Mouse (Mus musculus): ENCODE measurements at regions not wholly inside any gene's neighbourhood (a gene's known extent, or its start where the extent isn't known, plus 50 kb on each side); places are given as distances from the start of the nearest gene placed in this dataset.

- 75% methylated on average over 2 of the region's 2 CpGs for WGBS
- H3K4me2 ChIP-seq (ENCODE audit: low read depth): no peak overlapping the region
Observed at GRCm38 (mm10) chr9:52850552-52850951, 171.0 kb upstream of the AI593442 start.

GRCm38 (mm10) chr9:52849931-52850330 is 170.4 kb upstream of the AI593442 start:
- no peaks in the 10 kb centered on the region for H3K27me3 ChIP-seq (ENCODE audit: insufficient read depth, low read length)
- H3K4me1 ChIP-seq (ENCODE audit: insufficient read depth): no peaks in the 10 kb centered on the region
- H3K9me3 ChIP-seq (ENCODE audit: low read length): no peaks in the 10 kb centered on the region
- ATAC-seq (no peak), DNase-seq (no peak)
- no peak overlapping the region for H3K27ac ChIP-seq (ENCODE audit: low read depth, low read length)
- no peaks in the 10 kb centered on the region for H3K36me3 ChIP-seq (ENCODE audit: insufficient read depth)
- H3K4me3 ChIP-seq (ENCODE audit: low read depth, low read length): no peak overlapping the region
- no peak overlapping the region for H3K9ac ChIP-seq
- WGBS: 49% methylated on average over 3 of the region's 3 CpGs
- TF ChIP-seq CTCF (IDR thresholded peaks at IDR 0.05; ENCODE audit: low read depth): no peak
- H3K4me2 ChIP-seq (ENCODE audit: low read depth): no peak overlapping the region

More at GRCm38 (mm10) chr9:52850552-52850951, 171.0 kb upstream of the AI593442 start:
- Histone ChIP-seq H3K9ac (no peak overlapping the region), H3K4me3 (ENCODE audit: low read depth, low read length) (no peak overlapping the region), H3K27ac (ENCODE audit: low read depth, low read length) (no peak overlapping the region), H3K27me3 (ENCODE audit: insufficient read depth, low read length) (no peaks in the 10 kb centered on the region), H3K9me3 (ENCODE audit: low read length) (no peaks in the 10 kb centered on the region), H3K36me3 (ENCODE audit: insufficient read depth) (no peaks in the 10 kb centered on the region), H3K4me1 (ENCODE audit: insufficient read depth) (no peaks in the 10 kb centered on the region)
- no peak for TF ChIP-seq CTCF (IDR thresholded peaks at IDR 0.05; ENCODE audit: low read depth)
- ATAC-seq (no peak), DNase-seq (no peak)

GRCm38 (mm10) chr9:52841105-52841504 is 161.5 kb upstream of the AI593442 start:
- no peaks in the 10 kb centered on the region for H3K4me1 ChIP-seq (ENCODE audit: insufficient read depth)
- H3K4me3 ChIP-seq (ENCODE audit: low read depth, low read length): no peak overlapping the region
- peak; percentile 54 for DNase-seq
- no peak overlapping the region for H3K27ac ChIP-seq (ENCODE audit: low read depth, low read length)
- no peaks in the 10 kb centered on the region for H3K27me3 ChIP-seq (ENCODE audit: insufficient read depth, low read length)
- H3K9ac ChIP-seq: no peak overlapping the region
- no peak for TF ChIP-seq CTCF (IDR thresholded peaks at IDR 0.05; ENCODE audit: low read depth)
- H3K9me3 ChIP-seq (ENCODE audit: low read length): no peaks in the 10 kb centered on the region
- H3K36me3 ChIP-seq (ENCODE audit: insufficient read depth): no peaks in the 10 kb centered on the region
- peak; percentile 64 for ATAC-seq
- H3K4me2 ChIP-seq (ENCODE audit: low read depth): no peak overlapping the region
- 52% methylated on average over 4 of the region's 4 CpGs for WGBS

- no peaks in the 10 kb centered on the region for H3K36me3 ChIP-seq (ENCODE audit: insufficient read depth)
- no peak for ATAC-seq
- H3K4me1 ChIP-seq (ENCODE audit: insufficient read depth): no peaks in the 10 kb centered on the region
- no peak overlapping the region for H3K4me2 ChIP-seq (ENCODE audit: low read depth)
- no peaks in the 10 kb centered on the region for H3K9me3 ChIP-seq (ENCODE audit: low read length)
- no peak overlapping the region for H3K4me3 ChIP-seq (ENCODE audit: low read depth, low read length)
- TF ChIP-seq CTCF (IDR thresholded peaks at IDR 0.05; ENCODE audit: low read depth): no peak
- DNase-seq: no peak
- no peaks in the 10 kb centered on the region for H3K27me3 ChIP-seq (ENCODE audit: insufficient read depth, low read length)
- H3K27ac ChIP-seq (ENCODE audit: low read depth, low read length): no peak overlapping the region
- no peak overlapping the region for H3K9ac ChIP-seq
Observed at GRCm38 (mm10) chr9:52839996-52840395, 160.4 kb upstream of the AI593442 start.

- no peaks in the 10 kb centered on the region for H3K9me3 ChIP-seq (ENCODE audit: low read length)
Observed at GRCm38 (mm10) chr9:52836151-52836630, 156.6 kb upstream of the AI593442 start.

GRCm38 (mm10) chr9:52835481-52836150 is 156.0 kb upstream of the AI593442 start:
- H3K27me3 ChIP-seq (ENCODE audit: insufficient read depth, low read length): no peaks in the 10 kb centered on the region
- DNase-seq: no peak
- ATAC-seq: no peak
- H3K27ac ChIP-seq (ENCODE audit: low read depth, low read length): no peak overlapping the region
- no peak for TF ChIP-seq CTCF (IDR thresholded peaks at IDR 0.05; ENCODE audit: low read depth)
- H3K4me3 ChIP-seq (ENCODE audit: low read depth, low read length): no peak overlapping the region
- H3K9ac ChIP-seq: no peak overlapping the region
- no peaks in the 10 kb centered on the region for H3K9me3 ChIP-seq (ENCODE audit: low read length)
- no peaks in the 10 kb centered on the region for H3K4me1 ChIP-seq (ENCODE audit: insufficient read depth)
- no peaks in the 10 kb centered on the region for H3K36me3 ChIP-seq (ENCODE audit: insufficient read depth)
- H3K4me2 ChIP-seq (ENCODE audit: low read depth): no peak overlapping the region
- WGBS: 61% methylated on average over 8 of the region's 8 CpGs

More at GRCm38 (mm10) chr9:52836151-52836630, 156.6 kb upstream of the AI593442 start:
- Histone ChIP-seq H3K9ac (no peak overlapping the region), H3K36me3 (ENCODE audit: insufficient read depth) (no peaks in the 10 kb centered on the region), H3K4me1 (ENCODE audit: insufficient read depth) (no peaks in the 10 kb centered on the region), H3K27me3 (ENCODE audit: insufficient read depth, low read length) (no peaks in the 10 kb centered on the region), H3K4me3 (ENCODE audit: low read depth, low read length) (no peak overlapping the region), H3K27ac (ENCODE audit: low read depth, low read length) (no peak overlapping the region), H3K4me2 (ENCODE audit: low read depth) (no peak overlapping the region)
- no peak for ATAC-seq
- DNase-seq: no peak
- no peak for TF ChIP-seq CTCF (IDR thresholded peaks at IDR 0.05; ENCODE audit: low read depth)
- WGBS: 83% methylated on average over 6 of the region's 6 CpGs

- TF ChIP-seq CTCF (IDR thresholded peaks at IDR 0.05; ENCODE audit: low read depth): no peak
- no peak overlapping the region for H3K27ac ChIP-seq (ENCODE audit: low read depth, low read length)
- 81% methylated on average over 1 of the region's 1 CpGs for WGBS
- no peak overlapping the region for H3K9ac ChIP-seq
- no peak for ATAC-seq
- no peaks in the 10 kb centered on the region for H3K9me3 ChIP-seq (ENCODE audit: low read length)
- no peak for DNase-seq
- H3K4me3 ChIP-seq (ENCODE audit: low read depth, low read length): no peak overlapping the region
- no peaks in the 10 kb centered on the region for H3K36me3 ChIP-seq (ENCODE audit: insufficient read depth)
- no peak overlapping the region for H3K4me2 ChIP-seq (ENCODE audit: low read depth)
- H3K4me1 ChIP-seq (ENCODE audit: insufficient read depth): no peaks in the 10 kb centered on the region
- no peaks in the 10 kb centered on the region for H3K27me3 ChIP-seq (ENCODE audit: insufficient read depth, low read length)
Observed at GRCm38 (mm10) chr9:52826781-52827180, 147.2 kb upstream of the AI593442 start.

Data from forebrain, postnatal 0 days (tissue).